Mouse (Mus musculus) heart, postnatal 14 days (tissue): ENCODE data around the gene Cxcr6. TPM values are rescaled to one million over a fixed set of nuclear protein-coding genes. Genes with fewer than 3 reads are reported as not detected.
"Not testable (repeated sequence)": the region's sequence is repeated elsewhere in the genome, so short reads cannot be mapped to it uniquely, and the experiment has no call there.

ENCODE experiments used
- DNase-seq, 2 experiments: peaks; one replicate each; pipeline ENCODE4 v3.0.0; 2021 to 2022
- intact Hi-C: fragments of 180-260 bp; cut with DNase I; formaldehyde crosslinking; loops from one replicate; pipeline ENCODE4 v1.15.1; 2025
- long read RNA-seq, 2 experiments: library from polyadenylated mRNA; stranded (forward); transcript quantifications; one replicate each; pipeline ENCODE4 v2.0.0; 2021
- total RNA-seq, 2 experiments: library from RNA; stranded (reverse); gene quantifications; 2 replicates each; pipeline ENCODE4 v1.2.3; 2021

The Cxcr6 gene
- total RNA-seq, result under 1 TPM in 1 of 2 experiments, not detected in 1; 0.20 TPM
- long read RNA-seq, experiment 1, result 0 reads
- long read RNA-seq, experiment 2, result 0 reads

GRCm38 (mm10) chr9:123806267-123806666 lies at the start of gene Cxcr6:
Gene Cxcr6, plus strand, starts transcription at chr9:123806475.
- no peak for DNase-seq
- intact Hi-C loops, result no loop called here

- intact Hi-C loops, result no loop called here
- no peak for DNase-seq
These were observed 49.5 kb upstream of the Cxcr6 start for GRCm38 (mm10) chr9:123756752-123757151.

GRCm38 (mm10) chr9:123757326-123757725 lies 48.9 kb upstream of the Cxcr6 start:
- intact Hi-C loops, result no loop called here
- DNase-seq, result no peak

GRCm38 (mm10) chr9:123758156-123758555 lies 48.1 kb upstream of the Cxcr6 start:
- intact Hi-C loops, result no loop called here
- DNase-seq, result no peak

GRCm38 (mm10) chr9:123758645-123759044 lies 47.6 kb upstream of the Cxcr6 start:
- DNase-seq, result no peak
- intact Hi-C loops, result no loop called here

- intact Hi-C loops, result no loop called here
- no peak for DNase-seq
These were observed 45.5 kb upstream of the Cxcr6 start for GRCm38 (mm10) chr9:123760806-123761205.

- intact Hi-C loops, result no loop called here
- DNase-seq, result peak in 1 of 2 experiments; percentile 12
These were observed 43.4 kb upstream of the Cxcr6 start for GRCm38 (mm10) chr9:123762886-123763285.

GRCm38 (mm10) chr9:123763771-123764170 lies 42.5 kb upstream of the Cxcr6 start:
- intact Hi-C loops, result no loop called here
- DNase-seq, result no peak

- intact Hi-C loops, result no loop called here
- DNase-seq, result no peak
These were observed 39.3 kb upstream of the Cxcr6 start for GRCm38 (mm10) chr9:123766996-123767395.

GRCm38 (mm10) chr9:123768443-123768842 lies 37.8 kb upstream of the Cxcr6 start:
- intact Hi-C loops, result no loop called here
- DNase-seq, result no peak

GRCm38 (mm10) chr9:123769532-123769931 lies 36.7 kb upstream of the Cxcr6 start:
- DNase-seq, result no peak
- intact Hi-C loops, result no loop called here

GRCm38 (mm10) chr9:123773299-123773698 lies 33.0 kb upstream of the Cxcr6 start:
- intact Hi-C loops, DNase-seq: not testable (repeated sequence)

GRCm38 (mm10) chr9:123788855-123789529 lies 17.3 kb upstream of the Cxcr6 start:
- intact Hi-C loops, result no loop called here
- no peak for DNase-seq

GRCm38 (mm10) chr9:123796174-123796573 lies 10.1 kb upstream of the Cxcr6 start:
- intact Hi-C loops, result loop anchor here (2.0 kb wide), 2 partner anchors 79 to 157 kb away; partner anchors contain the start of gene Lztfl1
- peak; percentile 35 to 56 for DNase-seq

- DNase-seq, result no peak
These were observed 4.7 kb upstream of the Cxcr6 start for GRCm38 (mm10) chr9:123801527-123801926.

GRCm38 (mm10) chr9:123802421-123802820 lies 3.9 kb upstream of the Cxcr6 start:
- DNase-seq, result no peak
- intact Hi-C loops, result no loop called here

More at GRCm38 (mm10) chr9:123801527-123801926, 4.7 kb upstream of the Cxcr6 start:
- intact Hi-C loops, result no loop called here

- no peak for DNase-seq
- intact Hi-C loops, result no loop called here
These were observed 3.4 kb upstream of the Cxcr6 start for GRCm38 (mm10) chr9:123802896-123803295.

- intact Hi-C loops, result no loop called here
- DNase-seq, result no peak
These were observed 1.0 kb upstream of the Cxcr6 start for GRCm38 (mm10) chr9:123805241-123805640.

- no peak for DNase-seq
- intact Hi-C loops, result no loop called here
These were observed 2.3 kb downstream of the Cxcr6 start for GRCm38 (mm10) chr9:123808583-123808982.

GRCm38 (mm10) chr9:123811831-123812230 lies 5.6 kb downstream of the Cxcr6 start:
- intact Hi-C loops, result no loop called here

GRCm38 (mm10) chr9:123814326-123814725 lies 8.1 kb downstream of the Cxcr6 start:
- no peak for DNase-seq
- intact Hi-C loops, result no loop called here

More at GRCm38 (mm10) chr9:123811831-123812230, 5.6 kb downstream of the Cxcr6 start:
- no peak for DNase-seq

GRCm38 (mm10) chr9:123814821-123815220 lies 8.5 kb downstream of the Cxcr6 start:
- peak in 1 of 2 experiments; percentile 16 for DNase-seq
- intact Hi-C loops, result no loop called here
